Mouse (Mus musculus): ENCODE results near the gene 2010300C02Rik.

- TF ChIP-seq CTCF (IDR thresholded peaks at IDR 0.05), result no peak
- TF ChIP-seq EP300 (IDR thresholded peaks at IDR 0.05), result no peak
These were observed 119.2 kb downstream of the 2010300C02Rik start for GRCm38 (mm10) chr1:37600640-37601175.
